9 mouse cellular contexts compared by ENCODE assay signal in the genomic region with DNA sequence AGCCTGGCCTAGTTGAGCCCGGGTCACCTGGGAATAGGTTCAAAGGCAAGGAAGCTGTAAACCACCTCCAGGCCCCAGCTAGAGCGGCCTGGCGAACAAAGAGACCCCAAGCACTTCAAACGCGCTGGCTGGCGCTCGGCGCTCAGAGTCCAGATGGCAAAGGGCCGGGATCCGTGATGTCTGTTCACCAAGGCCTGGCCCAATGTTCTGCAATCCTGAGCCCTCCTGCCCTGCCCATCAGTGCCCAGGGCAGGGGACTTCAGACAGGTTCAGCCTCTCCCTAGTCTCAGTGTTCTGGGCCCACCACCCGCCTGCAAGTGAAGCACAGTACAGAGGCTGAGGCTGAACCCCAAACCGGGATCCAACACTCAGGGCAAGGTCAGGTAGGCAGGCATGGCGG. TPM values are rescaled to one million over a fixed set of nuclear protein-coding genes. Genes with fewer than 3 reads are reported as not detected.
DNase-seq lines count a peak whose midpoint lies in the region; ATAC-seq and TF ChIP-seq lines count a peak whose summit lies in the region.
"Had no signal": no experiment of that assay in that cellular context is flagged by ENCODE, and none has a peak within 500 bp of the region (broad histone marks: within the 10 kb centered on the region; RNA-seq: fewer than 3 reads in every experiment).

No protein-coding gene starts in this region.

- WGBS in heart, embryonic 12.5 days = 44% methylated on average over 13 of the region's 13 CpGs
- 16% methylated on average over 13 of the region's 13 CpGs for WGBS in hindbrain, embryonic 13.5 days
- WGBS in midbrain, embryonic 15.5 days = 22% methylated on average over 13 of the region's 13 CpGs
- WGBS in cerebellum, adult 2 months = 15% methylated on average over 13 of the region's 13 CpGs

- no peak for DNase-seq in heart, adult 11 months
- peak; percentile 57 for DNase-seq in NIH3T3 (ENCODE audit: low read depth)
- DNase-seq in cerebellum, adult 2 months = no peak
- no peak for DNase-seq in adrenal gland, postnatal 25 days
- DNase-seq: lung, postnatal 14 days had no signal

- peaks cover 18% of the 10 kb centered on the region for H3K4me1 ChIP-seq in heart, embryonic 12.5 days (replicated peaks)
- peaks cover 27% of the 10 kb centered on the region for H3K4me1 ChIP-seq in hindbrain, embryonic 13.5 days (replicated peaks)
- H3K4me1 ChIP-seq in midbrain, embryonic 15.5 days = peaks cover 27% of the 10 kb centered on the region
- H3K4me1 ChIP-seq in cerebellum, adult 2 months (ENCODE audit: control insufficient read depth, insufficient read depth, low read length) = no peaks in the 10 kb centered on the region

- ATAC-seq in heart, embryonic 12.5 days (ENCODE audit: insufficient number of reproducible peaks, low FRiP score) = 0 out of 2 replicates have a peak, but pooled peaks have one; percentile 11
- no peak for ATAC-seq in hindbrain, embryonic 13.5 days (ENCODE audit: low FRiP score)
- ATAC-seq in midbrain, embryonic 15.5 days (replicated peaks) = no peak
- no peak for ATAC-seq in erythroblast, adult 5-6 weeks (replicated peaks; ENCODE audit: low FRiP score, poor library complexity, severe bottlenecking)

- peak overlapping the region; percentile 21 for H3K9ac ChIP-seq in heart, embryonic 12.5 days
- H3K9ac ChIP-seq in hindbrain, embryonic 13.5 days = no peak overlapping the region
- H3K9ac ChIP-seq in midbrain, embryonic 15.5 days = no peak overlapping the region

- H3K9me3 ChIP-seq in heart, embryonic 12.5 days (replicated peaks) = 0 out of 2 replicates have a peak, but pooled peaks cover 3% of the 10 kb centered on the region
- no peaks in the 10 kb centered on the region for H3K9me3 ChIP-seq in hindbrain, embryonic 13.5 days
- H3K9me3 ChIP-seq in midbrain, embryonic 15.5 days = no peaks in the 10 kb centered on the region

- peaks cover 66% of the 10 kb centered on the region for H3K27me3 ChIP-seq in heart, embryonic 12.5 days (replicated peaks)
- H3K27me3 ChIP-seq in hindbrain, embryonic 13.5 days = peaks cover 76% of the 10 kb centered on the region
- peaks cover 55% of the 10 kb centered on the region for H3K27me3 ChIP-seq in midbrain, embryonic 15.5 days (replicated peaks)
- H3K27me3 ChIP-seq in cerebellum, adult 2 months (ENCODE audit: control insufficient read depth, insufficient read depth, low read length) = no peaks in the 10 kb centered on the region; the same call in 1 of the 2 replicates

- H3K36me3 ChIP-seq in heart, embryonic 12.5 days = no peaks in the 10 kb centered on the region
- H3K36me3 ChIP-seq in hindbrain, embryonic 13.5 days = no peaks in the 10 kb centered on the region
- H3K36me3 ChIP-seq in midbrain, embryonic 15.5 days (replicated peaks) = no peaks in the 10 kb centered on the region

- peak overlapping the region; percentile 63 for H3K4me3 ChIP-seq in heart, embryonic 12.5 days
- peak overlapping the region; percentile 46; the same call in 1 of the 2 replicates for H3K4me3 ChIP-seq in hindbrain, embryonic 13.5 days
- H3K4me3 ChIP-seq in midbrain, embryonic 15.5 days = peak overlapping the region; percentile 45; the same call in 1 of the 2 replicates
- H3K4me3 ChIP-seq in cerebellum, adult 2 months (replicated peaks; ENCODE audit: insufficient read depth, low read depth, low read length) = no peak overlapping the region

- no peak for TF ChIP-seq CTCF in cerebellum, adult 2 months (IDR thresholded peaks at IDR 0.05; ENCODE audit: borderline replicate concordance, insufficient read depth, low read depth, low read length)

- H3K4me2 ChIP-seq in heart, embryonic 12.5 days = peak overlapping the region; percentile 98
- H3K4me2 ChIP-seq in hindbrain, embryonic 13.5 days = peak overlapping the region; percentile 81
- peak overlapping the region; percentile 92 for H3K4me2 ChIP-seq in midbrain, embryonic 15.5 days

- no peak overlapping the region for H3K27ac ChIP-seq in heart, embryonic 12.5 days (ENCODE audit: poor library complexity, severe bottlenecking)
- H3K27ac ChIP-seq in hindbrain, embryonic 13.5 days = no peak overlapping the region
- no peak overlapping the region for H3K27ac ChIP-seq in midbrain, embryonic 15.5 days
- H3K27ac ChIP-seq in cerebellum, adult 2 months (ENCODE audit: insufficient read depth, low read length) = no peak overlapping the region

- no peak for TF ChIP-seq POLR2A in cerebellum, adult 2 months (IDR thresholded peaks at IDR 0.05; ENCODE audit: borderline replicate concordance, insufficient read depth, low read length)

RNA-seq across cellular contexts. Expression of a gene that starts 0.9 kb away (rescaled TPM):
- 2.6 and 3.0 TPM in 2 replicates for polyA plus RNA-seq in heart, embryonic 12.5 days (2016; fragmentation: Nextera tagmentation; extraction: Ambion mirVana)
- 0.87 and 1.3 TPM in 2 replicates for polyA plus RNA-seq in hindbrain, embryonic 13.5 days (2015; fragmentation: Nextera tagmentation; extraction: Ambion mirVana)
- 2.1 and 2.4 TPM in 2 replicates for polyA plus RNA-seq in midbrain, embryonic 15.5 days (2015; fragmentation: Nextera tagmentation; extraction: Ambion mirVana)
- polyA plus RNA-seq in cerebellum, adult 2 months (2012; rRNA removed) = 0.15 and 0.17 TPM in 2 replicates
- not detected in 2 replicates for total RNA-seq in erythroblast, adult 5-6 weeks (2015; ENCODE audit: low replicate concordance)
- not detected in 2 replicates for total RNA-seq in erythroblast, adult 5-6 weeks (2017; ENCODE audit: low replicate concordance)
- 1.6 and 1.7 TPM in 2 replicates for total RNA-seq in adrenal gland, postnatal 25 days (2021)
